Mouse (Mus musculus) embryonic facial prominence, embryonic 10.5 days (tissue): ENCODE measurements around the gene Mctp2. TPM values are rescaled to one million over a fixed set of nuclear protein-coding genes. Genes with fewer than 3 reads are reported as not detected.
A peak's percentile ranks its signal among the peaks of the same experiment; 100 is the strongest.
"Not testable (repeated sequence)": the region's sequence is repeated elsewhere in the genome, so short reads cannot be mapped to it uniquely, and the experiment has no call there.

Experiments used
- DNase-seq: peaks from one replicate; pipeline ENCODE4 v3.0.0-alpha.2; 2017; ENCODE audit warnings: low spot score
- H3K27ac ChIP-seq: fragments of 300-500 bp; sonication (generic); replicated peaks from 2 replicates; pipeline ENCODE4 v1.5.1; 2016; ENCODE audit warnings: mild to moderate bottlenecking
- H3K27me3 ChIP-seq: fragments of 300-500 bp; sonication (generic); replicated peaks from 2 replicates; pipeline ENCODE4 v1.6.1; 2016; ENCODE audit warnings: low read depth, mild to moderate bottlenecking; ENCODE audit not compliant: poor library complexity, severe bottlenecking
- H3K36me3 ChIP-seq: fragments of 300-500 bp; sonication (generic); replicated peaks from 2 replicates; pipeline ENCODE4 v1.6.1; 2016; ENCODE audit warnings: mild to moderate bottlenecking, moderate library complexity
- H3K4me1 ChIP-seq: fragments of 300-500 bp; sonication (generic); 2 replicates; pipeline ENCODE4 v1.6.1; 2016
- H3K4me3 ChIP-seq: fragments of 300-500 bp; sonication (generic); 2 replicates; pipeline ENCODE4 v1.5.1; 2016; ENCODE audit warnings: mild to moderate bottlenecking, moderate library complexity
- H3K9me3 ChIP-seq: fragments of 300-500 bp; sonication (generic); 2 replicates; pipeline ENCODE4 v1.6.1; 2016; ENCODE audit warnings: mild to moderate bottlenecking
- WGBS: fragments of 180-500 bp; shearing (Covaris S2); methylation state at CpG from one replicate; pipeline ENCODE4 v1.1.7; 2016; 5-methylcytosine and 5-hydroxymethylcytosine counted together
- polyA plus RNA-seq: library from polyadenylated mRNA; unstranded; fragments of >200 nt; fragmentation: Nextera tagmentation; extraction: Ambion mirVana; gene quantifications from 2 replicates; pipeline ENCODE4 v1.2.1, GENCODE M21; 2016

Gene Mctp2
- polyA plus RNA-seq, 1 experiment from 2014 or later, result 0.51 TPM

DNA sequence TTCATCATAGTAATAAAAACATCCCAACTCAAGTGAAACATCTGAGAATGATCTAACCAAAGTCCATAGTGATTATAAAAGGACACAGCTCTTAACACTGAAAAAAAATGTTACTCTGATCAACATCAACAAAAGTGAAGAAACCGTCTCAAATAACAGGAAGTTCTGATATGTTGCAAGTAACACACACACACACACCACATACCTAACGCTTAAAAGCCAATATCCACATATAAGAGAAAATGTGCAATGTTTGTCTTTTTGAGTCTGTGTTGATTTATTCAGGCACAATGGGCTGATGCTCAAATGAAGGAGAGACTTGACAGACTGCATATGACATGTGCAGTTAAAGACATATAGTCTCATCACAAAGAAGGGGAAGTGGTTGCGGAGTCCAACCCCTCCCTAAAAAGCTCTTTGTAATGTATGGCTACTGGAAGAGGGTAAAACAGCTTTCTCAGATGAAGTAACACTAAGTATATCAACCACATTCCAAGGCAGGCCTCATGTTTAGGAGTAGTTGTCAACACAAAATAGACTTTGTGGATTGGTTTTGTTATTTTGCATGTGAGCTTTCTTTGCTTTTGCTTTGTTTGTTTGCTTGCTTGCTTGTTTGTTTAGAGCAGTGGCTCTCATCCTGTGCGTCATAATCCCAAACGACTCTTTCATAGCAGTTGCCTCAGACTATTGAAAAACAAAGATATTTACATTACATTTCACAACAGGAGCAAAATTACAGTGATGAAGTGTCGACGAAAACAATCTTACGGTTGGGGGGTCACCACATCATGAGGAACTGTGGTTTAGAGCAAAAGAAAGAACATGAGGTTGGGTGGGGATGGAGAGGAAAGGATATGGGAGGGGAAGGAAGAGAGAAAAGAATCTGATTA lies 45.4 kb downstream of the Mctp2 start:
- no peaks in the 10 kb centered on the region for H3K27me3 ChIP-seq
- WGBS, result 90% methylated on average over 8 of the region's 8 CpGs
- no peaks in the 10 kb centered on the region for H3K36me3 ChIP-seq
- DNase-seq, result no peak
- H3K27ac ChIP-seq, result no peak overlapping the region
- H3K9me3 ChIP-seq, result no peaks in the 10 kb centered on the region
- H3K4me3 ChIP-seq, result no peak overlapping the region
- H3K4me1 ChIP-seq, result no peaks in the 10 kb centered on the region

DNA sequence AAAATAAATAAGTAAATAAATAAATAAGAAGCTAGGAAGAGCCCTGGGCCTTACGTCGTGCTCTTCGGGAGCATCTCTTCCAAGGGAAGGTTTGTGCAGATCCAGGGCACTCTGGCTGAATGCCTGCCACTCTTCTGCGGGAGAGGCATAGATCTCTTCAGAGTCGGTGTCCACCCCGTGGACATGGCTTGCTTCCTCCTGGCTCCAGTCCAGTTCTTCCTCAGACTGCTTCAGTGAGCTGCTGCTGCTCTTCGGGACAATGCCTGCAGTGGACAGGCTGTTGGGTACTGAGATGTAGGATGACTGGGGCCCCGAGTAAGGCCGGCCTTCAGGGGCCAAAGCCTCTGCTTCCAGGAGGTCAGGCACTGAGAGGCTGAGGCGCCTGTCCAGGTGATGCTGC lies 47.4 kb downstream of the Mctp2 start:
- no peaks in the 10 kb centered on the region for H3K9me3 ChIP-seq
- no peaks in the 10 kb centered on the region for H3K4me1 ChIP-seq
- DNase-seq, result no peak
- H3K36me3 ChIP-seq, result no peaks in the 10 kb centered on the region
- H3K4me3 ChIP-seq, result no peak overlapping the region
- H3K27ac ChIP-seq, result no peak overlapping the region
- 92% methylated on average over 10 of the region's 10 CpGs for WGBS
- H3K27me3 ChIP-seq, result no peaks in the 10 kb centered on the region

DNA sequence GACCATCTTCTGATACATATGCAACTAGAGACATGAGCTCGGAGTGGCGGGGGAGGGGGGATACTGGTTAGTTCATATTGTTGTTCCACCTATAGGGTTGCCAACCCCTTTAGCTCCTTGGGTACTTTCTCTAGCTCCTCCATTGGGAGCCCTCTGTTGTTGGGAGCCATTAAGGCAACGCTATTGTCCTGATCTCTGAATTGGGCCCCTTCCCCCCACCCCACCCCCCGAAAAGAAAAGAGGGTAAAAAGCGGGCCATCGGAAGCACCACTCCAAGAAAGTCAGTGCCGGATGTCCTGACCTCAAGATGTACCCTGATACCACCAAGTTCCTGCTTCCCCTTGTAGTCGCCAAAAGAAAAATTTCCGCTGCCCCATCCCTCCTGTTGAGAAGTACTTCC lies 56.1 kb downstream of the Mctp2 start:
- not testable (repeated sequence) for H3K27me3 ChIP-seq, DNase-seq, H3K27ac ChIP-seq, H3K4me1 ChIP-seq, H3K4me3 ChIP-seq, H3K36me3 ChIP-seq, H3K9me3 ChIP-seq
- 95% methylated on average over 9 of the region's 9 CpGs for WGBS

DNA sequence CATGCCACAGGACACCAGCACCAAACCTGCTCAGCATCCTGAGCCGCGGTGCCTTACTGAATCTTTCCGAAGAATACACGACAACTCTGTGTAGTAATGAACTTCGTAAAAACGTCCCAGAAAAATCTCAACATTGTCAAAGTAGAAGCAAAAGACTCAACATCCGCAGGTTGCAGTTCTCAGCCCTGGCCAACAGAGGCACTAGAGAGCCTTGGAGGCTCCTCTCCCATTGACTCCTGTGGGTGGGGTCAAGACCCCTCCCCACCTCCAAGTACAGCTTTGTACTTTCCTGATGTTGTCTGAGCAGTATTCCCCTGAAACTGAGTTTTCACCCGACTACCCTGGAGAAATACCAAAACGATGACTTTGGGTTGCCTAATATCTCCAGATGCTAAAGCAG lies 65.1 kb downstream of the Mctp2 start:
- H3K27me3 ChIP-seq, result no peaks in the 10 kb centered on the region; the same call in 1 of the 2 replicates
- no peaks in the 10 kb centered on the region for H3K36me3 ChIP-seq
- no peaks in the 10 kb centered on the region for H3K9me3 ChIP-seq
- H3K4me1 ChIP-seq, result no peaks in the 10 kb centered on the region
- no peak overlapping the region for H3K4me3 ChIP-seq
- no peak for DNase-seq
- WGBS, result 92% methylated on average over 9 of the region's 9 CpGs
- H3K27ac ChIP-seq, result no peak overlapping the region

DNA sequence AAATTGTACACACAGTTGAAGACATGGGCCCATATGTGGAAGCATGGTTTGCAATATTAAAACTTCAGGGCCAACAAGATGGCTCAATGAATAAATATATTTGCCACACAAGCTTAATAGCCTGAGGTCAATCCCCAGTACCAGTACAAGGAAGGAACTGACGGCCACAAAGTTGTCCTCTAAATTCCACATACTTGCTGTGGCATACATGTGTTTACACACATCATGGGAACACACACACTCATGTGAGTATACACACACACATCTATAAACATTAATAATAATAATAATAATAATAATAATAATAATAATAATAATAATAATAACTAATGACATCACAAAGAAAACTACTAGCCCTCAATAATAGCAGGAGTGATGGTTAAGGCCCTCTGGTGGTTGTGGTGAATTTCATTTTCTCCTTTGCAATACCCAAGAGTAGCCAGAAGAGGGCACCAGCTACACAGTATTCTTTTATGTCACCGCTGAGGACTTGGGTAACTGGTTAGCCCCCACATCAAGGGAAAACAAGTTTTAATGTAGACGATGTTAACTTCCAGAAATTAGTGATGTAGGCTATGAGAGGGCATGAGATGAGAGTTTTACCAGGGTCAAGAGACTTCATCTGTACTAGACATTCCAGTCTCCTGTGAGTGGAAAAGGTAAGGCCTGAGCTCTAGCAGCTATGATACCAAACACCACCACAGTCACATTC lies 66.5 kb downstream of the Mctp2 start:
- Histone ChIP-seq H3K27me3 (no peaks in the 10 kb centered on the region; the same call in 1 of the 2 replicates), H3K27ac (no peak overlapping the region), H3K4me1 (peaks cover 7% of the 10 kb centered on the region; the same call in 1 of the 2 replicates), H3K4me3 (no peak overlapping the region), H3K9me3 (no peaks in the 10 kb centered on the region), H3K36me3 (no peaks in the 10 kb centered on the region)
- 36% methylated on average over 3 of the region's 3 CpGs for WGBS
- DNase-seq, result peak; percentile 45

DNA sequence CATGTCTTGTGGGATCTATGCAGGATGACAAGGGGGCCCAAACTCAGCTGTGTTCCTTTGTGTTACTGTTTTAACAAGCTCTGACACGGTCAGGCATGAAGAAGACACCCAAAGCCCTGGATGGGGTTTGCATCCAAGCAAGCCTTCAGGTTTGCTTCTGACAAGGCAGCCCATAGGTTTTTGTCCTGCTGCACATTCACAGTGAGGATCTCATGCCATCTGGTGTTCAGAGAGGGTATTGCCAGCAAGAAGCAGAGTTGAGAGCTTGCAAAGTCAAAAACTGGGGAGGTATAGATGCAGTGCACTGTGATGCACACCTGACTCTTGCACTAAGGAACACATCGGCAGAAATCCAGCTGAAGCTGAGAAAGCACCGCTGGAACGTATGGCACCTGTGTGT lies 67.8 kb downstream of the Mctp2 start:
- peaks cover 11% of the 10 kb centered on the region for H3K4me1 ChIP-seq

DNA sequence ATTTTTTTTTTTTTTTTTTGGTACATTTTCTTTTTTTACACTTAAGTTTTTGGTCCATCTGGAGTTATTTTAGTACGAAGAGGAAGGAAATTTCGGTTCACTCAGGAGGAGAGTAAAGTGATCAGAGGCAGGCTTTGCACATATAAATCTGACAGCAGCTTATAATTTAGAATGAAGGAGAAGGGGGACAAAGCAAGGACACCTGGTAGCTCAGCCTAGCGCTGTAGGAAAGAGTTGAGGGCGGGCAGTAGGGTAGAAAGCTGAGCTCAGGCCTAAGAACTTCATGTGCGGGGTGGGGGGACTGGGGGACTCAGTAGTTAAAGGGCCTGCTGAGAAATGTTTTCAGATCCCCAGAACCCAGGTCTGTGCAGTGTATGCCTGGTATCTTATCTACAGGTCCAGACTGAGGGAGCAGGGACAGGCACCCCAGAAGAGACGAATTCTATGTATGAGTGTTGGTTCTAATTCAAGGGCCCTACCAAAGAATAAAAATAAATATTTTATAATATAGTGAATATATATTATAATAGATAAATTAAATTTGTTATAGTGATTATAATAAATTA lies 71.9 kb downstream of the Mctp2 start:
- 46% methylated on average over 6 of the region's 6 CpGs for WGBS
- Histone ChIP-seq H3K9me3 (no peaks in the 10 kb centered on the region), H3K27ac (no peak overlapping the region), H3K36me3 (no peaks in the 10 kb centered on the region), H3K4me3 (no peak overlapping the region), H3K27me3 (no peaks in the 10 kb centered on the region; the same call in 1 of the 2 replicates), H3K4me1 (peaks cover 30% of the 10 kb centered on the region)
- no peak for DNase-seq

More for the DNA sequence above, 67.8 kb downstream of the Mctp2 start:
- Histone ChIP-seq H3K27me3 (no peaks in the 10 kb centered on the region; the same call in 1 of the 2 replicates), H3K36me3 (no peaks in the 10 kb centered on the region), H3K4me3 (no peak overlapping the region), H3K27ac (no peak overlapping the region), H3K9me3 (no peaks in the 10 kb centered on the region)
- peak; percentile 70 for DNase-seq
- 52% methylated on average over 4 of the region's 4 CpGs for WGBS

DNA sequence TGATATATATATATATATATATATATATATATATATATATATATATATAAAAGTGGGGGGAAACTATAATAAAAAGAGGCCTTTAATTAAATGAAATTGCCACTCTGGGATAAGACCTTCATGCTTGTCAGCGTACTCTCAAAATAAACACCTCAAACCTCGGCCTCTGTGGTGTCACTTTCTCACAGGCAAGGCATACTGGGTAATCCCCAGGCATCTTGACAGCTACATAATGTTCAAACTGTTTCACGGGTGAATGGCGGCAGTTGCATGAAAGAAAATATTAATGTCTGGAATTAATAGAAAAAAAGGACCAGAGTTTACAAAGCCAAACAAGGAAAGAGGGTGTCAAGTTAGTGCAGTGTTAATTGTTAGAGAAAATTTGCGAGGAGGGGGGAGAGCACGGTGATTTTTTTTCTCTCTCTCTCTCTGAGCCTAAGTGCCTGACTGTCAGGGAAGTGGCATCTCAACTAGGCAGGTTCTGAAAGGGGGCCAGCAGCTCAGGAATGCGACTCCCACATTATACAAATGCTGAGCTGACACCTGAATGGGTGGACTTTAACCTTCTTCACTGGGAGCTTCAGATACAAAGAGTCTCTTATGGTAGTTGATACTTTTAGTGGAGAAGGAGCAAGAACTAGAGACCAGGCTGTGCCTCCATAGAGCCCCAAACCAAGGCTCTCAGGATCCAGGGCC lies 75.1 kb downstream of the Mctp2 start:
- whole genome bisulfite sequencing, result 44% methylated on average over 7 of the region's 7 CpGs
- no peak overlapping the region for H3K4me3 ChIP-seq
- H3K27ac ChIP-seq, result no peak overlapping the region
- no peaks in the 10 kb centered on the region for H3K9me3 ChIP-seq
- H3K36me3 ChIP-seq, result no peaks in the 10 kb centered on the region
- H3K27me3 ChIP-seq, result no peaks in the 10 kb centered on the region
- DNase-seq, result no peak
- H3K4me1 ChIP-seq, result peaks cover 30% of the 10 kb centered on the region

DNA sequence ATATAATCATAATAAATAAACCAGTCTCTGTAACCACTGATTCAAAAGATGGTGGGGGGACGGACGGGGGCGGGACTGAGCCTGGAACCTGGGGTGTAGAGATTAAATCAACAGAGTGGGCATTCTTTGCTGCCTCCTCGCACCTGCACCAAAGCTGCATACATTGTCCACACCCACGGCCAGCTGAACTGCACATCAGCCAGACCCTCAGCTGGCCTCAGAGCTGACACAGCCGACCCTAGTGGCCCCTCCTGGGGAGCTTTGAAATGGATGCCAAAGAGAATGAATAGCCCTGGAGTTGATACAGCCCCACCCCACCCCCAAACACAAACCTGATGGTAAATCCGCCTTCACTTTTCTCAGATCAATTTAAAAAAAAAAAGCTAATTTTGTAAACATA lies 76.5 kb downstream of the Mctp2 start:
- no peak overlapping the region for H3K4me3 ChIP-seq
- WGBS, result 30% methylated on average over 7 of the region's 7 CpGs
- H3K27ac ChIP-seq, result no peak overlapping the region
- peak; percentile 13 for DNase-seq
- no peaks in the 10 kb centered on the region for H3K36me3 ChIP-seq
- H3K4me1 ChIP-seq, result peaks cover 22% of the 10 kb centered on the region
- H3K9me3 ChIP-seq, result no peaks in the 10 kb centered on the region
- no peaks in the 10 kb centered on the region; the same call in 1 of the 2 replicates for H3K27me3 ChIP-seq

DNA sequence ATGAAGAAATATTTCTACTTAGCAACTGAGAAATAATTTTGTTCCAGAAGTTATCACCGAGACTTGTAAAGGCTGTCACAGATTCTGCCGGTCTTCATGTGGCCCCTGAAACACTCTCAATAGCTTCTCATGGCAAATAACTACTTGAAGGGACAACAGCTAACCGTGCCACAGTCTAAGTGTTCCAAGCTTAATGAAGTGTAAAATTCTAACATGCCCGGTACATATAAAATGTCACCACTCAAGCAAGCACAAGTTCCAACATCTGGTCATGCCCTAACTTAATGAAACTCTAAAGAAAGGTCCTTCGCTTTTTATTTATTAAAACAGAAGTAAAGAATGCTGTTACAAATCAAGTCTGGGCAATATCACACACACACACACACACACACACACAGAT lies 82.8 kb downstream of the Mctp2 start:
- DNase-seq, result no peak
- no peaks in the 10 kb centered on the region for H3K36me3 ChIP-seq
- H3K9me3 ChIP-seq, result no peaks in the 10 kb centered on the region
- no peaks in the 10 kb centered on the region for H3K4me1 ChIP-seq
- H3K27me3 ChIP-seq, result no peaks in the 10 kb centered on the region; the same call in 1 of the 2 replicates
- no peak overlapping the region for H3K27ac ChIP-seq
- H3K4me3 ChIP-seq, result no peak overlapping the region
- WGBS, result 84% methylated on average over 5 of the region's 5 CpGs

DNA sequence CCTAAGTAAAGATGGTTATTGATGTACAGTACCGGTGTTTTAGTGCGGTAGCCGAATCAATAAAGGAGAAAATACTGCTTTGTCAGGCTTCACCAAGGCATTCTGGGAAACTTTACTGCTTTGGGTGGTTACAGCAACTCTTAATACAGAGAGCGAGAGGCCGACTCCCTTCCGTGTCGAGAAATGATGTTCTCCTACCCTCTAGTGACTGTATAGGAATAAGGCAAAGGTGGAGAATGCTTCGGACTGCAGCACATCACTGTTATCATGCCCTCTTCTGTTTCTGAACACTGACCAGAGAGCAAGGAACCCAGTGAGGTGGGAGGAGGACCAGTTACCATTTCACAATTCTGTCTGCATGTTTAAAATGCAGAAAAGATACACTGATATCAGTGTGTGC lies 83.9 kb downstream of the Mctp2 start:
- H3K36me3 ChIP-seq, result no peaks in the 10 kb centered on the region
- WGBS, result 89% methylated on average over 8 of the region's 8 CpGs
- H3K4me3 ChIP-seq, result no peak overlapping the region
- DNase-seq, result no peak
- H3K27me3 ChIP-seq, result no peaks in the 10 kb centered on the region; the same call in 1 of the 2 replicates
- H3K27ac ChIP-seq, result no peak overlapping the region
- no peaks in the 10 kb centered on the region for H3K9me3 ChIP-seq
- H3K4me1 ChIP-seq, result no peaks in the 10 kb centered on the region

DNA sequence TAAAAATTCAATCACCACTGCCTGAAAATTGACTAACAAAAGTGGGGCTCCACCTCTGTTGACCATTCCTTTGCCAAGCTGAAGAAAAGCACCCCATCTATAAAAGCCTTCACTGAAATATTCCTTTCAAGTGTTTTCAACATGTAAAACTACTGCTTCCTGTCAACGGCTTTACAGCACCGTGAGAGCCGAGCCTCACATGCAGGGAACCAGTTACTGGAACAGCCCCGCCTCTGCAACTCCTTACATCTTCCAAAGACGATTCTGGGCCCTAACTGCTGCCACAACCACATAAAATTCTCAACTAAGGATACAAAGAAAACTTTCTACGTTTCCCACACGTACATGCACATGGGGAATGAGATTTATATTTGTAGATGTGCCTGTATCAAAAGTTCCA lies 88.4 kb downstream of the Mctp2 start:
- no peak for DNase-seq

More for the DNA sequence above, 88.4 kb downstream of the Mctp2 start:
- Histone ChIP-seq H3K36me3 (no peaks in the 10 kb centered on the region), H3K4me3 (no peak overlapping the region), H3K9me3 (no peaks in the 10 kb centered on the region), H3K4me1 (0 out of 2 replicates have a peak, but pooled peaks cover 9% of the 10 kb centered on the region), H3K27me3 (no peaks in the 10 kb centered on the region), H3K27ac (no peak overlapping the region)
- 82% methylated on average over 7 of the region's 7 CpGs for WGBS
